Mouse (Mus musculus): ENCODE results near the gene Pon3. TPM values are rescaled to one million over a fixed set of nuclear protein-coding genes. Genes with fewer than 3 reads are reported as not detected.

Gene Pon3
- polyA plus RNA-seq, 1 experiment from 2014 or later = 27.7 TPM

GRCm38 (mm10) chr6:5193693-5194092 is 62.4 kb downstream of the Pon3 start, which contains the start of gene Pon1:
Gene Pon1 (minus strand): TSS chr6:5193946.
- Histone ChIP-seq H3K9me3 (ENCODE audit: control insufficient read depth, low read length) (no peaks in the 10 kb centered on the region), H3K27ac (ENCODE audit: low read length) (no peak within 1 kb of the TSS), H3K36me3 (ENCODE audit: control insufficient read depth, insufficient read depth, low read length) (no peaks in the 10 kb centered on the region), H3K9ac (ENCODE audit: low read depth, low read length) (no peak within 1 kb of the TSS), H3K27me3 (replicated peaks; ENCODE audit: control insufficient read depth, insufficient read depth, low read length) (no peaks in the 10 kb centered on the region), H3K4me1 (ENCODE audit: control insufficient read depth, insufficient read depth, low read length) (no peaks in the 10 kb centered on the region), H3K4me3 (ENCODE audit: low read length) (no peak within 1 kb of the TSS), H3K4me2 (ENCODE audit: low read depth, low read length) (no peak within 1 kb of the TSS)
- no peak for ATAC-seq
- 45% methylated on average over 5 of the region's 5 CpGs for WGBS

GRCm38 (mm10) chr6:5190761-5191160 is 65.3 kb downstream of the Pon3 start:
- Histone ChIP-seq H3K36me3 (ENCODE audit: control insufficient read depth, insufficient read depth, low read length) (no peaks in the 10 kb centered on the region), H3K9ac (ENCODE audit: low read depth, low read length) (no peak overlapping the region), H3K4me3 (ENCODE audit: low read length) (no peak overlapping the region), H3K4me1 (ENCODE audit: control insufficient read depth, insufficient read depth, low read length) (no peaks in the 10 kb centered on the region), H3K27ac (ENCODE audit: low read length) (no peak overlapping the region), H3K4me2 (ENCODE audit: low read depth, low read length) (no peak overlapping the region), H3K9me3 (ENCODE audit: control insufficient read depth, low read length) (no peaks in the 10 kb centered on the region), H3K27me3 (replicated peaks; ENCODE audit: control insufficient read depth, insufficient read depth, low read length) (no peaks in the 10 kb centered on the region)
- ATAC-seq = no peak
- WGBS = 80% methylated on average over 4 of the region's 4 CpGs

- WGBS = 68% methylated on average over 4 of the region's 4 CpGs
- Histone ChIP-seq H3K4me3 (ENCODE audit: low read length) (no peak overlapping the region), H3K27me3 (replicated peaks; ENCODE audit: control insufficient read depth, insufficient read depth, low read length) (no peaks in the 10 kb centered on the region), H3K27ac (ENCODE audit: low read length) (no peak overlapping the region), H3K9me3 (ENCODE audit: control insufficient read depth, low read length) (no peaks in the 10 kb centered on the region), H3K36me3 (ENCODE audit: control insufficient read depth, insufficient read depth, low read length) (no peaks in the 10 kb centered on the region), H3K4me2 (ENCODE audit: low read depth, low read length) (no peak overlapping the region), H3K4me1 (ENCODE audit: control insufficient read depth, insufficient read depth, low read length) (no peaks in the 10 kb centered on the region), H3K9ac (ENCODE audit: low read depth, low read length) (no peak overlapping the region)
- no peak for ATAC-seq
Measured at GRCm38 (mm10) chr6:5189507-5189906, 66.6 kb downstream of the Pon3 start.

- WGBS = 65% methylated on average over 6 of the region's 6 CpGs
- Histone ChIP-seq H3K9me3 (ENCODE audit: control insufficient read depth, low read length) (no peaks in the 10 kb centered on the region), H3K4me3 (ENCODE audit: low read length) (no peak overlapping the region), H3K36me3 (ENCODE audit: control insufficient read depth, insufficient read depth, low read length) (no peaks in the 10 kb centered on the region), H3K4me2 (ENCODE audit: low read depth, low read length) (no peak overlapping the region), H3K27ac (ENCODE audit: low read length) (no peak overlapping the region), H3K27me3 (replicated peaks; ENCODE audit: control insufficient read depth, insufficient read depth, low read length) (no peaks in the 10 kb centered on the region), H3K9ac (ENCODE audit: low read depth, low read length) (no peak overlapping the region), H3K4me1 (ENCODE audit: control insufficient read depth, insufficient read depth, low read length) (no peaks in the 10 kb centered on the region)
- ATAC-seq = no peak
Measured at GRCm38 (mm10) chr6:5188938-5189337, 67.1 kb downstream of the Pon3 start.

GRCm38 (mm10) chr6:5188036-5188435 is 68.0 kb downstream of the Pon3 start:
- Histone ChIP-seq H3K4me3 (ENCODE audit: low read length) (no peak overlapping the region), H3K9ac (ENCODE audit: low read depth, low read length) (no peak overlapping the region), H3K4me2 (ENCODE audit: low read depth, low read length) (no peak overlapping the region), H3K36me3 (ENCODE audit: control insufficient read depth, insufficient read depth, low read length) (no peaks in the 10 kb centered on the region), H3K9me3 (ENCODE audit: control insufficient read depth, low read length) (no peaks in the 10 kb centered on the region), H3K27me3 (replicated peaks; ENCODE audit: control insufficient read depth, insufficient read depth, low read length) (no peaks in the 10 kb centered on the region), H3K27ac (ENCODE audit: low read length) (no peak overlapping the region), H3K4me1 (ENCODE audit: control insufficient read depth, insufficient read depth, low read length) (no peaks in the 10 kb centered on the region)
- 86% methylated on average over 5 of the region's 5 CpGs for WGBS
- no peak for ATAC-seq

- H3K9ac ChIP-seq (ENCODE audit: low read depth, low read length) = no peak overlapping the region
- H3K4me3 ChIP-seq (ENCODE audit: low read length) = no peak overlapping the region
- H3K4me1 ChIP-seq (ENCODE audit: control insufficient read depth, insufficient read depth, low read length) = no peaks in the 10 kb centered on the region
- H3K36me3 ChIP-seq (ENCODE audit: control insufficient read depth, insufficient read depth, low read length) = no peaks in the 10 kb centered on the region
- H3K27me3 ChIP-seq (replicated peaks; ENCODE audit: control insufficient read depth, insufficient read depth, low read length) = no peaks in the 10 kb centered on the region
- WGBS = 82% methylated on average over 6 of the region's 6 CpGs
- H3K27ac ChIP-seq (ENCODE audit: low read length) = no peak overlapping the region
- no peak overlapping the region for H3K4me2 ChIP-seq (ENCODE audit: low read depth, low read length)
- H3K9me3 ChIP-seq (ENCODE audit: control insufficient read depth, low read length) = no peaks in the 10 kb centered on the region
- no peak for ATAC-seq
Measured at GRCm38 (mm10) chr6:5187586-5187985, 68.5 kb downstream of the Pon3 start.

GRCm38 (mm10) chr6:5186229-5186950 is 69.7 kb downstream of the Pon3 start:
- Histone ChIP-seq H3K4me3 (ENCODE audit: low read length) (no peak overlapping the region), H3K4me2 (ENCODE audit: low read depth, low read length) (no peak overlapping the region), H3K36me3 (ENCODE audit: control insufficient read depth, insufficient read depth, low read length) (no peaks in the 10 kb centered on the region), H3K27ac (ENCODE audit: low read length) (no peak overlapping the region), H3K9me3 (ENCODE audit: control insufficient read depth, low read length) (no peaks in the 10 kb centered on the region), H3K4me1 (ENCODE audit: control insufficient read depth, insufficient read depth, low read length) (no peaks in the 10 kb centered on the region), H3K9ac (ENCODE audit: low read depth, low read length) (no peak overlapping the region), H3K27me3 (replicated peaks; ENCODE audit: control insufficient read depth, insufficient read depth, low read length) (no peaks in the 10 kb centered on the region)
- no peak for ATAC-seq
- 84% methylated on average over 7 of the region's 7 CpGs for WGBS

GRCm38 (mm10) chr6:5180645-5181044 is 75.4 kb downstream of the Pon3 start:
- Histone ChIP-seq H3K4me1 (ENCODE audit: control insufficient read depth, insufficient read depth, low read length) (no peaks in the 10 kb centered on the region), H3K4me3 (ENCODE audit: low read length) (no peak overlapping the region), H3K27ac (ENCODE audit: low read length) (no peak overlapping the region), H3K36me3 (ENCODE audit: control insufficient read depth, insufficient read depth, low read length) (no peaks in the 10 kb centered on the region), H3K27me3 (replicated peaks; ENCODE audit: control insufficient read depth, insufficient read depth, low read length) (no peaks in the 10 kb centered on the region), H3K9me3 (ENCODE audit: control insufficient read depth, low read length) (no peaks in the 10 kb centered on the region), H3K4me2 (ENCODE audit: low read depth, low read length) (no peak overlapping the region), H3K9ac (ENCODE audit: low read depth, low read length) (no peak overlapping the region)
- 71% methylated on average over 5 of the region's 5 CpGs for WGBS
- ATAC-seq = no peak

- no peak overlapping the region for H3K4me3 ChIP-seq (ENCODE audit: low read length)
- no peak overlapping the region for H3K9ac ChIP-seq (ENCODE audit: low read depth, low read length)
- H3K4me2 ChIP-seq (ENCODE audit: low read depth, low read length) = no peak overlapping the region
- no peaks in the 10 kb centered on the region for H3K9me3 ChIP-seq (ENCODE audit: control insufficient read depth, low read length)
- H3K27me3 ChIP-seq (replicated peaks; ENCODE audit: control insufficient read depth, insufficient read depth, low read length) = no peaks in the 10 kb centered on the region
- 90% methylated on average over 6 of the region's 6 CpGs for WGBS
- no peaks in the 10 kb centered on the region for H3K4me1 ChIP-seq (ENCODE audit: control insufficient read depth, insufficient read depth, low read length)
- ATAC-seq = no peak
- H3K36me3 ChIP-seq (ENCODE audit: control insufficient read depth, insufficient read depth, low read length) = no peaks in the 10 kb centered on the region
- no peak overlapping the region for H3K27ac ChIP-seq (ENCODE audit: low read length)
Measured at GRCm38 (mm10) chr6:5179189-5179588, 76.9 kb downstream of the Pon3 start.
